Mouse (Mus musculus) heart, embryonic 14.5 days (tissue): ENCODE measurements around the gene Muc16. TPM values are rescaled to one million over a fixed set of nuclear protein-coding genes. Genes with fewer than 3 reads are reported as not detected.

ENCODE experiments used
- ATAC-seq: fragments of 200-750 bp; cut with Nextera tagmentation; 2 replicates; pipeline ENCODE4 v1.8.0; 2017; ENCODE audit warnings: low read depth, moderate TSS enrichment; ENCODE audit not compliant: insufficient number of reproducible peaks, insufficient read depth, low FRiP score
- H3K27ac ChIP-seq, 2 experiments: fragments of 200-500 bp in 1 of 2; fragments of 300-500 bp in 1 of 2; sonication (generic) in 1 of 2; replicated peaks in 1 of 2; 2 replicates each; pipeline ENCODE4 v1.5.1; 2012 to 2014; ENCODE audit warnings: low read depth in 2 of 2, low read length in 2 of 2, control low read depth in 1 of 2, mild to moderate bottlenecking in 1 of 2, mixed read lengths in 1 of 2; ENCODE audit not compliant: control insufficient read depth in 1 of 2, insufficient read depth in 1 of 2
- H3K27me3 ChIP-seq: fragments of 300-500 bp; sonication (generic); 2 replicates; pipeline ENCODE4 v1.6.1; 2014; ENCODE audit warnings: mild to moderate bottlenecking, low read length, control low read depth; ENCODE audit not compliant: control insufficient read depth, insufficient read depth
- H3K36me3 ChIP-seq: fragments of 300-500 bp; sonication (generic); 2 replicates; pipeline ENCODE4 v1.6.1; 2014; ENCODE audit warnings: mild to moderate bottlenecking, control low read depth, low read length, mixed read lengths; ENCODE audit not compliant: control insufficient read depth, insufficient read depth
- H3K4me1 ChIP-seq, 2 experiments: fragments of 200-500 bp in 1 of 2; fragments of 300-500 bp in 1 of 2; sonication (generic) in 1 of 2; 2 replicates each; pipeline ENCODE4 v1.6.1; 2012 to 2014; ENCODE audit warnings: low read length in 2 of 2, control low read depth in 1 of 2, mixed read lengths in 1 of 2; ENCODE audit not compliant: control insufficient read depth in 2 of 2, insufficient read depth in 2 of 2
- H3K4me2 ChIP-seq: fragments of 300-500 bp; sonication (generic); 2 replicates; pipeline ENCODE4 v1.6.1; 2014; ENCODE audit warnings: mild to moderate bottlenecking, low read length
- H3K4me3 ChIP-seq, 2 experiments: fragments of 200-500 bp in 1 of 2; fragments of 300-500 bp in 1 of 2; sonication (generic) in 1 of 2; 2 replicates each; pipeline ENCODE4 v1.5.1; 2012 to 2014; ENCODE audit warnings: low read length in 2 of 2, mild to moderate bottlenecking in 2 of 2, control low read depth in 1 of 2, low read depth in 1 of 2, moderate library complexity in 1 of 2; ENCODE audit not compliant: control insufficient read depth in 1 of 2, insufficient read depth in 1 of 2
- H3K9ac ChIP-seq: fragments of 300-500 bp; sonication (generic); 2 replicates; pipeline ENCODE4 v1.6.1; 2014; ENCODE audit warnings: mild to moderate bottlenecking, low read length
- H3K9me3 ChIP-seq: fragments of 300-500 bp; sonication (generic); 2 replicates; pipeline ENCODE4 v1.6.1; 2016; ENCODE audit warnings: low read length, control low read depth; ENCODE audit not compliant: control insufficient read depth
- WGBS: fragments of 180-500 bp; shearing (Covaris S2); extraction: QIAGEN DNeasy Blood & Tissue Kit; methylation state at CpG from one replicate; pipeline ENCODE4 v1.1.7; 2014; 5-methylcytosine and 5-hydroxymethylcytosine counted together
- polyA plus RNA-seq: library from polyadenylated mRNA; unstranded; fragments of >200 nt; fragmentation: Nextera tagmentation; extraction: Ambion mirVana; gene quantifications from 2 replicates; pipeline ENCODE4 v1.2.1, GENCODE M21; 2014

Muc16 gene
- polyA plus RNA-seq, result 2.6 TPM in 2 replicates

- 75% methylated on average over 4 of the region's 4 CpGs for WGBS
- no peaks in the 10 kb centered on the region for H3K27me3 ChIP-seq
- H3K9me3 ChIP-seq, result no peaks in the 10 kb centered on the region
- H3K4me3 ChIP-seq, result no peak within 1 kb of the TSS
- no peaks in the 10 kb centered on the region for H3K4me1 ChIP-seq
- H3K27ac ChIP-seq, result no peak within 1 kb of the TSS
- H3K4me2 ChIP-seq, result no peak within 1 kb of the TSS
- no peak within 1 kb of the TSS for H3K9ac ChIP-seq
- no peak for ATAC-seq
- no peaks in the 10 kb centered on the region for H3K36me3 ChIP-seq
Measured at GRCm38 (mm10) chr9:18674480-18675154, at the start of gene Muc16. Muc16 (minus strand) TSS chr9:18674530.

- H3K27me3 ChIP-seq, result no peaks in the 10 kb centered on the region
- no peak overlapping the region for H3K4me2 ChIP-seq
- WGBS, result 47% methylated on average over 4 of the region's 4 CpGs
- H3K4me1 ChIP-seq, result no peaks in the 10 kb centered on the region
- no peaks in the 10 kb centered on the region for H3K36me3 ChIP-seq
- no peak overlapping the region for H3K4me3 ChIP-seq
- no peak overlapping the region for H3K27ac ChIP-seq
- no peak overlapping the region for H3K9ac ChIP-seq
- ATAC-seq, result no peak
- H3K9me3 ChIP-seq, result no peaks in the 10 kb centered on the region
Measured at GRCm38 (mm10) chr9:18722712-18723099, 48.4 kb upstream of the Muc16 start.

- Histone ChIP-seq H3K4me1 (no peaks in the 10 kb centered on the region), H3K9me3 (no peaks in the 10 kb centered on the region), H3K4me2 (no peak overlapping the region), H3K27ac (no peak overlapping the region), H3K4me3 (no peak overlapping the region), H3K9ac (no peak overlapping the region), H3K27me3 (no peaks in the 10 kb centered on the region), H3K36me3 (no peaks in the 10 kb centered on the region)
- ATAC-seq, result no peak
- WGBS, result 31% methylated on average over 6 of the region's 6 CpGs
Measured at GRCm38 (mm10) chr9:18721931-18722711, 47.8 kb upstream of the Muc16 start.

- H3K9me3 ChIP-seq, result no peaks in the 10 kb centered on the region
- WGBS, result 34% methylated on average over 2 of the region's 2 CpGs
- H3K27ac ChIP-seq, result no peak overlapping the region
- no peak overlapping the region for H3K9ac ChIP-seq
- H3K4me1 ChIP-seq, result no peaks in the 10 kb centered on the region
- no peak overlapping the region for H3K4me2 ChIP-seq
- H3K4me3 ChIP-seq, result no peak overlapping the region
- H3K36me3 ChIP-seq, result no peaks in the 10 kb centered on the region
- no peaks in the 10 kb centered on the region for H3K27me3 ChIP-seq
- no peak for ATAC-seq
Measured at GRCm38 (mm10) chr9:18721011-18721410, 46.7 kb upstream of the Muc16 start.

- Histone ChIP-seq H3K27me3 (no peaks in the 10 kb centered on the region), H3K4me2 (no peak overlapping the region), H3K36me3 (no peaks in the 10 kb centered on the region), H3K9me3 (no peaks in the 10 kb centered on the region), H3K9ac (no peak overlapping the region), H3K4me3 (no peak overlapping the region), H3K4me1 (no peaks in the 10 kb centered on the region), H3K27ac (no peak overlapping the region)
- no peak for ATAC-seq
Measured at GRCm38 (mm10) chr9:18705628-18706027, 31.3 kb upstream of the Muc16 start.

GRCm38 (mm10) chr9:18598366-18598765 lies 76.0 kb downstream of the Muc16 start:
- ATAC-seq, result no peak
- Histone ChIP-seq H3K9ac (no peak overlapping the region), H3K27ac (no peak overlapping the region), H3K4me3 (no peak overlapping the region), H3K9me3 (no peaks in the 10 kb centered on the region), H3K27me3 (no peaks in the 10 kb centered on the region), H3K36me3 (no peaks in the 10 kb centered on the region), H3K4me2 (no peak overlapping the region), H3K4me1 (no peaks in the 10 kb centered on the region)
- WGBS, result 61% methylated on average over 2 of the region's 2 CpGs

GRCm38 (mm10) chr9:18508098-18508497 lies 166.2 kb downstream of the Muc16 start:
- no peak for ATAC-seq
- Histone ChIP-seq H3K27ac (no peak overlapping the region), H3K27me3 (no peaks in the 10 kb centered on the region), H3K9ac (no peak overlapping the region), H3K36me3 (no peaks in the 10 kb centered on the region), H3K4me3 (no peak overlapping the region), H3K4me1 (no peaks in the 10 kb centered on the region), H3K9me3 (no peaks in the 10 kb centered on the region), H3K4me2 (no peak overlapping the region)
- WGBS, result 36% methylated on average over 2 of the region's 2 CpGs
